Mouse (Mus musculus): ENCODE measurements at regions not wholly inside any gene's neighbourhood (a gene's known extent, or its start where the extent isn't known, plus 50 kb on each side); places are given as distances from the start of the nearest gene placed in this dataset.

DNA sequence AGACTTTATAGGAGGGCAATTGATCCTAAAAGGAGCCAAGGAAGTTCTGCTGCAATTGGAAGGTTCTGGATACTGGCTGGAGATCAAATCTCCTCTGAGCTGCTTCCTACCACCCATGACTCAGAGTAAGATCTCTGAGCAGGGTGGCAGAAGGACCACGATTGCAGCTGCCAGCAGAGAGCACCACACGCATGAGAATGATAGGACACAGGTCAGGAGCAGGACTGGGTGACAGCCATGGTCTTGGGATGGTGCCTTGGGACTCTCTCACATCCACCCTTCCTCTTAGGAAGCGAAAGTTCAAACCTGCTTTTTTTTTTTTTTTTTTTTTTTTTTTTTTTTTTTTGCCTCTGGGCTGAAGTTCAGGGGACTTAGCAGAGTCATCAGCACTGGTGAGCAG is 331.4 kb upstream of the Thbs1 start:
- Histone ChIP-seq H3K4me3 (replicated peaks; ENCODE audit: low read depth, low read length) (no peak overlapping the region), H3K4me1 (replicated peaks; ENCODE audit: insufficient read depth, low read length) (no peaks in the 10 kb centered on the region), H3K36me3 (ENCODE audit: insufficient read depth, low read length) (no peaks in the 10 kb centered on the region), H3K27ac (no peak overlapping the region), H3K27me3 (ENCODE audit: insufficient read depth, low read length) (no peaks in the 10 kb centered on the region), H3K9ac (ENCODE audit: low read depth, low read length) (no peak overlapping the region), H3K9me3 (replicated peaks; ENCODE audit: low read length) (no peaks in the 10 kb centered on the region), H3K4me2 (ENCODE audit: low read length) (no peak overlapping the region)
- ATAC-seq (replicated peaks; ENCODE audit: low FRiP score, low read depth) (no peak), DNase-seq (ENCODE audit: low spot score) (no peak)
- 89% methylated on average over 3 of the region's 3 CpGs for WGBS
- TF ChIP-seq CTCF (IDR thresholded peaks at IDR 0.05; ENCODE audit: low read depth), result 0 out of 2 replicates have a peak, but pooled peaks have one; percentile 31

DNA sequence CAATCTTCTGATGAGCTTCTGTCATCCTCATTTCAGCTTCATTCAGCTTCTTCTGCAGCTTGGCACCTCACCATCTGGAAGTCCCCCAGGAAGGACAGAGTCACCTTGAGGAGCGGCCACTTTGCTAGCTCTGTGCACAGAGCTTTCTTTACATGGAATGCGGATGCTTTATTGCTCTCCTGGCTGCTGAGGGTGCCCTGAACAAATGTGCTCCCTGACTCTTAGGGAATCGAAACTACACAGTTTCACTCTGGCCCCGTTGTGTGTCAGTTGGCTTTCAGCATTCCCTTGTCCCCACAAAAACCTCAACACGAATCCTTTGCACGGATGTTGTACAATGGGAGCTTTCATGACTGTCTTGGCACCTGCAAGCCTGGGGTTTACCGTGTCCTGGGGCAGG is 330.9 kb upstream of the Thbs1 start:
- no peak overlapping the region for H3K9ac ChIP-seq (ENCODE audit: low read depth, low read length)
- ATAC-seq (replicated peaks; ENCODE audit: low FRiP score, low read depth), result no peak

DNA sequence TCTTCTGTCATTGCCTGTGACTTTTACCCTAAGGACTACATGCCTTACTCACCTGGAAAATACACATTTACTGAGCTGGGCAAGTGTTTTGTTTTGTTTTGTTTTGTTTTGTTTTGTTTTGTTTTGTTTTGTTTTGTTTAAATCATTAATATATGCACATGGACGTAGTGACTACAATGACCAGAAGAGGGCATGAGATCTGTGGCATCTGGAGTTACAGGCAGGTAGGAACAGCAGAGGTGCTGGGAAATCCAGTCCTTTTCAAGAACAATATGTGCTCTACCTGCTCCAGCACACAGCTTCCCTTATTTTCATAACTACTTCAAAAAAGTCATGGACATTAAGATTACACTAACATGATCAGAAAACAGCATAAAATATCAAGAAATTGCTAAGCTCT is 324.4 kb upstream of the Thbs1 start:
- Histone ChIP-seq H3K9me3 (replicated peaks; ENCODE audit: low read length) (no peaks in the 10 kb centered on the region), H3K36me3 (ENCODE audit: insufficient read depth, low read length) (no peaks in the 10 kb centered on the region), H3K9ac (ENCODE audit: low read depth, low read length) (no peak overlapping the region), H3K27me3 (ENCODE audit: insufficient read depth, low read length) (no peaks in the 10 kb centered on the region), H3K4me1 (replicated peaks; ENCODE audit: insufficient read depth, low read length) (no peaks in the 10 kb centered on the region), H3K4me3 (replicated peaks; ENCODE audit: low read depth, low read length) (no peak overlapping the region), H3K27ac (no peak overlapping the region), H3K4me2 (ENCODE audit: low read length) (no peak overlapping the region)
- no peak for DNase-seq (ENCODE audit: low spot score)
- TF ChIP-seq CTCF (IDR thresholded peaks at IDR 0.05; ENCODE audit: low read depth), result peak; percentile 59
- no peak for ATAC-seq (replicated peaks; ENCODE audit: low FRiP score, low read depth)
- WGBS, result 76% methylated on average over 1 of the region's 1 CpGs

More for the DNA sequence above, 330.9 kb upstream of the Thbs1 start:
- Histone ChIP-seq H3K27me3 (ENCODE audit: insufficient read depth, low read length) (no peaks in the 10 kb centered on the region), H3K9me3 (replicated peaks; ENCODE audit: low read length) (no peaks in the 10 kb centered on the region), H3K4me2 (ENCODE audit: low read length) (no peak overlapping the region), H3K4me1 (replicated peaks; ENCODE audit: insufficient read depth, low read length) (no peaks in the 10 kb centered on the region), H3K36me3 (ENCODE audit: insufficient read depth, low read length) (no peaks in the 10 kb centered on the region), H3K4me3 (replicated peaks; ENCODE audit: low read depth, low read length) (no peak overlapping the region), H3K27ac (no peak overlapping the region)
- DNase-seq (ENCODE audit: low spot score), result no peak
- no peak for TF ChIP-seq CTCF (IDR thresholded peaks at IDR 0.05; ENCODE audit: low read depth)
- WGBS, result 76% methylated on average over 7 of the region's 7 CpGs

DNA sequence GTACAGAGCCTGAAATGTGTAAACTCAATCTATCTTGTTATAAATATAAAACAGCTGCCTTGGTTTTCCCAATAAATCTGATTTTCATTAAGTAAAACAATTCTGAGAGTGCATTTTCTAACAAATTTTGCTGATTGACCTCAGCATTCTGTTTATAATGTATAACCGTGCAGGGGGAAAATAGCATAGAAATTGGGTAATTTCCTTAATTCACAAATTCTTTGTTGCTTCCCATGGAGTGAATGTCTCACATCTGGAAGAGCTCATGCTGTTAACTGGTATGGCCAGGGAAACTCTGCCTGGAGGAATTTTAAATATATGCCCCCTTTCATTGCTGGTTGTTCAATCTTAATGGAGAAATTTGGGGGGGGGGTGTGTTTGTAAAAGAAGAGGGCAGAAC is 317.4 kb upstream of the Thbs1 start:
- no peaks in the 10 kb centered on the region for H3K36me3 ChIP-seq (ENCODE audit: insufficient read depth, low read length)
- WGBS, result 78% methylated on average over 1 of the region's 1 CpGs
- ATAC-seq (replicated peaks; ENCODE audit: low FRiP score, low read depth), result no peak
- TF ChIP-seq CTCF (IDR thresholded peaks at IDR 0.05; ENCODE audit: low read depth), result no peak
- H3K4me1 ChIP-seq (replicated peaks; ENCODE audit: insufficient read depth, low read length), result no peaks in the 10 kb centered on the region
- H3K4me2 ChIP-seq (ENCODE audit: low read length), result no peak overlapping the region
- no peak overlapping the region for H3K4me3 ChIP-seq (replicated peaks; ENCODE audit: low read depth, low read length)
- no peak overlapping the region for H3K27ac ChIP-seq
- H3K9ac ChIP-seq (ENCODE audit: low read depth, low read length), result no peak overlapping the region
- no peak for DNase-seq (ENCODE audit: low spot score)
- H3K9me3 ChIP-seq (replicated peaks; ENCODE audit: low read length), result no peaks in the 10 kb centered on the region
- no peaks in the 10 kb centered on the region for H3K27me3 ChIP-seq (ENCODE audit: insufficient read depth, low read length)

DNA sequence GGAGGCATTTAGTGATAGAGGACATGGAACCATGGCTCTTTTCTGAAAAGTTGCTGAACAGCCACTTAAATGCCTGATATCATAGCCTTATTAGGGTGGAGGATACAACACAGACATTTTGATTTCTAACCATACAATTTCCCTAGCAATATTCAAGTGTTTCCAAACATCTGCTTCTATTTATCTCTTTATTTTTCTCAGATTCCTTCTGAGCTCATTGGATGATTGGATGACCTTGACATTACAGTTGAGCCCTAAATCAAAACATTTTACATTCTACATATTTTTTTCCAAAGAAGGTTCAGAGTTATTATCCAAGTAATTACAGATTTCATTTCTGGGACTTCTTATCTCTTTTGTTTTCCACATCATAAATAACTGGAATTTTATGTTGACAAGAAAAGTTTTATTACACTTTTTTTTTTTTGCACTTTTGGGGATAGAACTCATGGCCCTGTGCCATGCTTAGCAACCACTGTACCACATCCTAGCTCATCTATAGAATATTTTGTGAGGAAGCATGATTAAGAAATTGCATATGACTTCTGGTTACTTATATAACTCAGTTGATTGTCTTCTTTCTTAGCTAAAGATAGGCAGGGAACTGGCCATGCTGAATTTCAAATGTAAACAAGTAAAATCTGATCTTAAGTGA is 309.6 kb upstream of the Thbs1 start:
- no peak for TF ChIP-seq CTCF (IDR thresholded peaks at IDR 0.05; ENCODE audit: low read depth)
- ATAC-seq (replicated peaks; ENCODE audit: low FRiP score, low read depth) (no peak), DNase-seq (ENCODE audit: low spot score) (peak; percentile 77)

DNA sequence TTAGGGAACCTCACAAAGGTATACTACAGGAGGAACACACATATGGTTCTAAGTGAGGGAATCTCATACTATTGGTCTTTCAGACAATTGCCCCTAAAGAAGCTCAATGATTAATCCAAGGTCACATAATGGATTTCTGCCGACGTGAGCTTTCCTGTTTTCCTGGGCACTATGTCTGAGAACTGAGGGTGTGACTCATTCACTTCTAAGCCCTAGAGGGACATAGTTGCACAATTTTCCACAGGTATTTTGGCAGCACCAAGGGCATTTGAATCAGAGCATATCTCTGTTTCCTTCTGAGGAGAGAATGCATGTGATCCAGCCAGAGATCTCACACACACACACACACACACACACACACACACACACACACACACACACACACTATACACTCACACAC is 309.0 kb upstream of the Thbs1 start:
- Histone ChIP-seq H3K4me2 (ENCODE audit: low read length) (no peak overlapping the region), H3K4me3 (replicated peaks; ENCODE audit: low read depth, low read length) (no peak overlapping the region), H3K36me3 (ENCODE audit: insufficient read depth, low read length) (no peaks in the 10 kb centered on the region), H3K9ac (ENCODE audit: low read depth, low read length) (no peak overlapping the region), H3K27ac (no peak overlapping the region), H3K27me3 (ENCODE audit: insufficient read depth, low read length) (no peaks in the 10 kb centered on the region), H3K4me1 (replicated peaks; ENCODE audit: insufficient read depth, low read length) (no peaks in the 10 kb centered on the region), H3K9me3 (replicated peaks; ENCODE audit: low read length) (no peaks in the 10 kb centered on the region)
- ATAC-seq (replicated peaks; ENCODE audit: low FRiP score, low read depth), result no peak
- no peak for DNase-seq (ENCODE audit: low spot score)
- WGBS, result 43% methylated on average over 2 of the region's 2 CpGs
- no peak for TF ChIP-seq CTCF (IDR thresholded peaks at IDR 0.05; ENCODE audit: low read depth)

More for the DNA sequence above, 309.6 kb upstream of the Thbs1 start:
- H3K36me3 ChIP-seq (ENCODE audit: insufficient read depth, low read length), result no peaks in the 10 kb centered on the region
- H3K4me1 ChIP-seq (replicated peaks; ENCODE audit: insufficient read depth, low read length), result no peaks in the 10 kb centered on the region
- no peak overlapping the region for H3K9ac ChIP-seq (ENCODE audit: low read depth, low read length)
- H3K27me3 ChIP-seq (ENCODE audit: insufficient read depth, low read length), result no peaks in the 10 kb centered on the region
- H3K4me3 ChIP-seq (replicated peaks; ENCODE audit: low read depth, low read length), result no peak overlapping the region
- no peak overlapping the region for H3K4me2 ChIP-seq (ENCODE audit: low read length)
- H3K27ac ChIP-seq, result peak overlapping the region; percentile 63; the same call in 1 of the 2 replicates
- no peaks in the 10 kb centered on the region for H3K9me3 ChIP-seq (replicated peaks; ENCODE audit: low read length)

DNA sequence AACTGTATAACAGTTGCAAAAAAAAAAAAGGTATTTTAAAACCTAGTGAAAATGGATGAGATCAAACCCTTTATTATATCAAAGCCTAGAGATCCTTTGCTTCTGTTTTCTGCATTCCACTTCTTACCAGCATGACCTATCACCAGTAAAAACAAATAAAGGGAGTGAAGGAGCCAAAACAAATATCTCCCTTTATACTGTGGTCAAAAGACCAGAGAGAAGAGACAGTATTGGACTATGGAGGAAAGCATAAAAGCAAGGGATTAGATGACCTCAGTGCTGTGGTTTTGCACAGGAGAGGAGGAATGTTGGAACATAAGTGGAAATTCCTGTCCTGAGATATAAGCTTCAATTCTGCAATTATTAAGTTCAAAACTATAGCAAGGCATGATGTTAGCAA is 307.0 kb upstream of the Thbs1 start:
- ATAC-seq (replicated peaks; ENCODE audit: low FRiP score, low read depth) (no peak), DNase-seq (ENCODE audit: low spot score) (peak; percentile 47)
- Histone ChIP-seq H3K27ac (no peak overlapping the region), H3K9ac (ENCODE audit: low read depth, low read length) (no peak overlapping the region), H3K4me3 (replicated peaks; ENCODE audit: low read depth, low read length) (no peak overlapping the region), H3K9me3 (replicated peaks; ENCODE audit: low read length) (no peaks in the 10 kb centered on the region), H3K4me1 (replicated peaks; ENCODE audit: insufficient read depth, low read length) (no peaks in the 10 kb centered on the region), H3K27me3 (ENCODE audit: insufficient read depth, low read length) (no peaks in the 10 kb centered on the region), H3K4me2 (ENCODE audit: low read length) (no peak overlapping the region), H3K36me3 (ENCODE audit: insufficient read depth, low read length) (no peaks in the 10 kb centered on the region)
- TF ChIP-seq CTCF (IDR thresholded peaks at IDR 0.05; ENCODE audit: low read depth), result no peak

Measured in kidney, postnatal 0 days (tissue).